Mouse (Mus musculus): ENCODE measurements around the gene Nadk2.

- TF ChIP-seq CTCF (conservative IDR thresholded peaks at IDR 0.05; ENCODE audit: low read length) (no peak), POU5F1 (IDR thresholded peaks at IDR 0.05; ENCODE audit: borderline replicate concordance, low read length) (no peak), NANOG (IDR thresholded peaks at IDR 0.05; ENCODE audit: borderline replicate concordance, low read length) (no peak)
Measured at GRCm38 (mm10) chr15:9080206-9080605, 9.1 kb downstream of the Nadk2 start.
